Mouse (Mus musculus): ENCODE measurements at regions not wholly inside any gene's neighbourhood (a gene's known extent, or its start where the extent isn't known, plus 50 kb on each side); places are given as distances from the start of the nearest gene placed in this dataset.
"Not testable (repeated sequence)": the region's sequence is repeated elsewhere in the genome, so short reads cannot be mapped to it uniquely, and the experiment has no call there.

DNA sequence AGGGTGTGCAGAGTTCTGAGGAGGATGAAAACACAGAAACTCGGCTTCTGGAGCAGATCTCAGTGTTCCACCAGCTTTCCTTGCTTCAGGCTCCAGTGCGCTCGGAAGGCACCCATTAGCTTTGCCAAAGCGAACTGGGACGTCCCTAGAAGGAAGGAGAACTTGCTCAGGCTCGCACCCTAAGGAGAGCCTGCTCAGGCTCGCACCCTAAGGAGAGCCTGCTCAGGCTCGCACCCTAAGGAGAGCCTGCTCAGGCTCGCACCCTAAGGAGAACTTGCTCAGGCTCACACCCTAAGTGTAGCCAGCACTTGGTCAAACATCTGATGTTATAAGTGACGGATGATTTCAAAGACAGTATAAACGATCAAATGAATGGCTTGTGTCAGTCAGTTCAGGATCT lies 74.9 kb upstream of the Ptgfr start:
- not testable (repeated sequence) for H3K27ac ChIP-seq; H3K27me3 ChIP-seq (replicated peaks); H3K4me3 ChIP-seq (replicated peaks); H3K4me2 ChIP-seq (replicated peaks); H3K9me3 ChIP-seq; H3K9ac ChIP-seq; H3K4me1 ChIP-seq (replicated peaks); H3K36me3 ChIP-seq
- peak; percentile 71 for ATAC-seq
- 78% methylated on average over 11 of the region's 11 CpGs for WGBS

DNA sequence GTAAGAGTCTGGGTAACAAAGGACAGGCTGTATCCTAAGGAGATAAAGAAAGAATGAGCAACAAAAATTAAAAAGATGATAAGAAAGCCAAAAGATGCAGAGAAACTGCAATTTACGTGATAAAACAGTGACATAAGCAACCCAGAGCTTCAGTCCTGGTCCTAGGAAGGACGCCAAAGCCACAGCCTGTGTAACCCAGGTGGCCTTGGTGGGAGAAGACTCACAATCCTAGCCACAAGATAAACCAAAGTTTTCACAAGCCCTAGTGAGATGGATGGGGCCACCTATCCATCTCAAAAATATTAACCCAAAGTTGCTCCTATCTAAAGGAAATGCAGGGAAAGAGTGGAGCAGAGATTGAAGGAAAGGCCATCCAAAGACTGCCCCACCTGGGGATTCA lies 73.4 kb upstream of the Ptgfr start:
- Histone ChIP-seq H3K27me3 (replicated peaks) (no peaks in the 10 kb centered on the region), H3K4me2 (replicated peaks) (no peak overlapping the region), H3K4me1 (replicated peaks) (no peaks in the 10 kb centered on the region), H3K9me3 (no peaks in the 10 kb centered on the region), H3K27ac (no peak overlapping the region), H3K36me3 (no peaks in the 10 kb centered on the region), H3K4me3 (replicated peaks) (no peak overlapping the region), H3K9ac (no peak overlapping the region)
- no peak for ATAC-seq
- WGBS, result 89% methylated on average over 2 of the region's 2 CpGs

DNA sequence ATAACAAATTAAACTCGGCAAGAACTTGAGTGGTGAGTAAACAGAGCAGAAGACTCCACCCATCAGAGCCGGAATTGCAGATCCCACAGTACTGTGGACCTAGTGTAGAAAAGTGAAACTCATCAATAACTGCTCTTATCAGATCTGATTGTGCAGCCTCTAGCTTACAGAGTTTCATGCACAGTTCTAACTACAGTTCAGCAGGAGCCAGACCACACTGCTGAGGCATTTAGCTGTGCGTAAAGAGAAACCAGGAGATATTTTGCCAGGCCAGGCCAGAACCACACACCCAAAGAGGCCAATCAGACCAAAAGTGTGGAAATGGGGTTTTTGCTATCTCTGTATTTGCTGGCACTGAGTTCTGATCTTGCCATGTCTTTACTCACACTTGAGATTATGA lies 71.9 kb upstream of the Ptgfr start:
- Histone ChIP-seq H3K9ac (no peak overlapping the region), H3K4me3 (replicated peaks) (no peak overlapping the region), H3K27me3 (replicated peaks) (no peaks in the 10 kb centered on the region), H3K36me3 (no peaks in the 10 kb centered on the region), H3K4me1 (replicated peaks) (no peaks in the 10 kb centered on the region), H3K27ac (no peak overlapping the region), H3K4me2 (replicated peaks) (no peak overlapping the region), H3K9me3 (no peaks in the 10 kb centered on the region)
- 54% methylated on average over 3 of the region's 3 CpGs for WGBS
- no peak for ATAC-seq

GRCm38 (mm10) chr3:151908886-151909285 lies 71.5 kb upstream of the Ptgfr start:
- no peak for ATAC-seq
- H3K9me3 ChIP-seq, result no peaks in the 10 kb centered on the region
- no peaks in the 10 kb centered on the region for H3K36me3 ChIP-seq
- H3K4me3 ChIP-seq (replicated peaks), result no peak overlapping the region
- no peak overlapping the region for H3K9ac ChIP-seq
- H3K27ac ChIP-seq, result no peak overlapping the region
- H3K4me1 ChIP-seq (replicated peaks), result no peaks in the 10 kb centered on the region
- H3K4me2 ChIP-seq (replicated peaks), result no peak overlapping the region
- no peaks in the 10 kb centered on the region for H3K27me3 ChIP-seq (replicated peaks)

DNA sequence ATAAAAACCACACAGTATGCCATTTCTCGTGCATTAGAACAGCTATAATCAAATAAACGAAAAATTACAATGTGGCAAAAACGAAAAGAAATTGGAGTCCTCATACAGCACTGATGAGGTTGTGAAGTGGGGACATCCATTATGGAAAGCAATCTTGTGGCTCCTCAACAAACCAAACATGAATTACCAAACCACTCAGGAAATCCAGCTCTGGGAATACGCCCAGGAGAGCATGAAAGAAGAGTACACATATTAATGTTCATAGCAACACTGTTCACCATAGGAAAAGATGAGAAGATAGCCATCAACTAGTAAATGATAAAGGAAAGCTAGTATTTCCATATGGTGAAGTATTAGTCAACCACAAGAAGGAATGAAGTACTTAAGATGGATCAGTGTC lies 68.3 kb upstream of the Ptgfr start:
- Histone ChIP-seq H3K4me3 (replicated peaks) (no peak overlapping the region), H3K9ac (no peak overlapping the region), H3K36me3 (no peaks in the 10 kb centered on the region), H3K9me3 (no peaks in the 10 kb centered on the region), H3K4me1 (replicated peaks) (no peaks in the 10 kb centered on the region; the same call in 1 of the 2 replicates), H3K27ac (no peak overlapping the region), H3K27me3 (replicated peaks) (no peaks in the 10 kb centered on the region), H3K4me2 (replicated peaks) (no peak overlapping the region)
- 88% methylated on average over 4 of the region's 4 CpGs for WGBS
- no peak for ATAC-seq

GRCm38 (mm10) chr3:151903169-151903568 lies 65.7 kb upstream of the Ptgfr start:
- H3K9me3 ChIP-seq, result no peaks in the 10 kb centered on the region
- no peaks in the 10 kb centered on the region for H3K36me3 ChIP-seq
- H3K27ac ChIP-seq, result no peak overlapping the region
- no peak overlapping the region for H3K4me2 ChIP-seq (replicated peaks)
- ATAC-seq, result no peak
- H3K9ac ChIP-seq, result no peak overlapping the region
- no peaks in the 10 kb centered on the region for H3K27me3 ChIP-seq (replicated peaks)
- no peak overlapping the region for H3K4me3 ChIP-seq (replicated peaks)
- WGBS, result 45% methylated on average over 2 of the region's 2 CpGs
- H3K4me1 ChIP-seq (replicated peaks), result no peaks in the 10 kb centered on the region; the same call in 1 of the 2 replicates

- no peaks in the 10 kb centered on the region; the same call in 1 of the 2 replicates for H3K4me1 ChIP-seq (replicated peaks)
- H3K27ac ChIP-seq, result no peak overlapping the region
- 51% methylated on average over 13 of the region's 13 CpGs for WGBS
- no peaks in the 10 kb centered on the region for H3K36me3 ChIP-seq
- no peak overlapping the region for H3K9ac ChIP-seq
- H3K4me3 ChIP-seq (replicated peaks), result no peak overlapping the region
- H3K4me2 ChIP-seq (replicated peaks), result no peak overlapping the region
- H3K27me3 ChIP-seq (replicated peaks), result no peaks in the 10 kb centered on the region
- ATAC-seq, result no peak
- H3K9me3 ChIP-seq, result no peaks in the 10 kb centered on the region
These were observed 64.9 kb upstream of the Ptgfr start for GRCm38 (mm10) chr3:151902216-151902827.

- H3K9me3 ChIP-seq, result no peaks in the 10 kb centered on the region
- H3K4me3 ChIP-seq (replicated peaks), result no peak overlapping the region
- no peak for ATAC-seq
- H3K36me3 ChIP-seq, result no peaks in the 10 kb centered on the region
- WGBS, result 73% methylated on average over 6 of the region's 6 CpGs
- H3K27ac ChIP-seq, result no peak overlapping the region
- H3K27me3 ChIP-seq (replicated peaks), result no peaks in the 10 kb centered on the region
- H3K9ac ChIP-seq, result no peak overlapping the region
- no peak overlapping the region for H3K4me2 ChIP-seq (replicated peaks)
- H3K4me1 ChIP-seq (replicated peaks), result no peaks in the 10 kb centered on the region; the same call in 1 of the 2 replicates
These were observed 62.2 kb upstream of the Ptgfr start for GRCm38 (mm10) chr3:151899676-151900075.

GRCm38 (mm10) chr3:151899094-151899493 lies 61.7 kb upstream of the Ptgfr start:
- H3K27ac ChIP-seq, result no peak overlapping the region
- H3K36me3 ChIP-seq, result no peaks in the 10 kb centered on the region
- H3K9ac ChIP-seq, result no peak overlapping the region
- no peak overlapping the region for H3K4me3 ChIP-seq (replicated peaks)
- H3K27me3 ChIP-seq (replicated peaks), result no peaks in the 10 kb centered on the region
- H3K4me2 ChIP-seq (replicated peaks), result no peak overlapping the region
- ATAC-seq, result no peak
- no peaks in the 10 kb centered on the region for H3K9me3 ChIP-seq
- H3K4me1 ChIP-seq (replicated peaks), result no peaks in the 10 kb centered on the region; the same call in 1 of the 2 replicates
- 66% methylated on average over 4 of the region's 4 CpGs for WGBS

DNA sequence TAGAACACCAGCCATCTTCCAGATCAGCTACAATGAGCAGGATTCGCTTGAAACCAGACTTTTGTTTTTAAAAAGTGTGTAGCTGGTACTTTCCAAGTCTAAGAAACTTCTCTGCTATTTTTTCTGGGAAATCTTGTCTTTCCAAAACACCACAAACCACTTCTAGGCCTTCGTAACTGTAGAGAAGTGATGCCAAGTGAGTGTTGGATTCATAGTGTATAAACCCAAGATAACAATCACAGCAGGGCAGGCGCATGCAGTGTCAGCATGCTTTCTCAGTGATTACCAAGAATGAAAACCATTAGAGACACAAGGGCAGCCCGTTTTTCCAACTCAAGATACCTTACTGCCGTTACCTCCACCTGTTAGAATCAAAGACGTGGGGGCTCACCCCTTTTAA lies 58.9 kb upstream of the Ptgfr start:
- Histone ChIP-seq H3K4me3 (replicated peaks) (no peak overlapping the region), H3K9ac (no peak overlapping the region), H3K4me1 (replicated peaks) (0 out of 2 replicates have a peak, but pooled peaks cover 4% of the 10 kb centered on the region), H3K4me2 (replicated peaks) (no peak overlapping the region), H3K27ac (no peak overlapping the region), H3K36me3 (no peaks in the 10 kb centered on the region), H3K27me3 (replicated peaks) (no peaks in the 10 kb centered on the region), H3K9me3 (no peaks in the 10 kb centered on the region)
- no peak for ATAC-seq
- 86% methylated on average over 6 of the region's 6 CpGs for WGBS

- no peaks in the 10 kb centered on the region for H3K36me3 ChIP-seq
- H3K9ac ChIP-seq, result no peak overlapping the region
- WGBS, result 38% methylated on average over 3 of the region's 3 CpGs
- no peak overlapping the region for H3K4me2 ChIP-seq (replicated peaks)
- H3K9me3 ChIP-seq, result no peaks in the 10 kb centered on the region
- H3K27ac ChIP-seq, result no peak overlapping the region
- ATAC-seq, result no peak
- peaks cover 10% of the 10 kb centered on the region; the same call in 1 of the 2 replicates for H3K4me1 ChIP-seq (replicated peaks)
- no peaks in the 10 kb centered on the region for H3K27me3 ChIP-seq (replicated peaks)
- H3K4me3 ChIP-seq (replicated peaks), result no peak overlapping the region
These were observed 57.3 kb upstream of the Ptgfr start for GRCm38 (mm10) chr3:151894712-151895111.

DNA sequence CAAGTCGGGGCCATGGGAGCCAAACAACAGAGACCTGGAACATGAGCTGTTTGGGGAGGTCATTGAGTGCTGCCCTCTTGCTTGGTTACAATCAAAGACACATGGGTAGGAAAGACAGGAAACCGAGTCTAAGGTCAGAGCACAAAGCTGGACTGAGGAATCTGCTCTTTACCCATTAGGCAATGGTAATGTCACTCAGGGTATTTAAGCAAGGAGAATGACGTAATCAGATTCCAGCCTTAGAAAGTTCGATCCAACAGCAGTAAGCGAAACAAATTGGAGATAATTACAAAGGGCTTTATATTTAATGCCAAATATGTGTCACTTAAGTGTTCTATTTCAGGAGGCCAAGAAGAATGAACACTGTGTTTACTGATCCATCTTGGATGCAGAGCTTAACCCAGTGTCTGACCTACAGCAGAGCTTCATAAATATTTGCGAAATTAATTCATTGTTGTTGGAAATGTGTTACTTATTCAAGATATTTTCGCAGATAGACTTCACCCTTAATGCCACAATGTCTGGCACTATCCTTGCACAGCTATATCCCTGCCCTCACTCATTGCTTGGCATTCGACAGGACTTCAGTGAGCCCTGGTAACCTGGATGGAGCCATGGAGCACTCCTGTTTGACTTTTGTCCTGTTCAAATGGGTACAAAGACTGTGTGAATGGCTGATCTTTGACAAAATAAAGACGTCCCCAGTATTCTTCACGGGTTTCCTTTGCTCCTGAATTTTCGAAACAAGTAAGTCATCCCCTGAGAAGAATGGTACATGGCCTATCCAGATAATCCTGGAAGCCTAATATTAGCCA lies 56.2 kb upstream of the Ptgfr start:
- Histone ChIP-seq H3K4me3 (replicated peaks) (no peak overlapping the region), H3K4me2 (replicated peaks) (no peak overlapping the region), H3K27me3 (replicated peaks) (no peaks in the 10 kb centered on the region), H3K4me1 (replicated peaks) (peaks cover 10% of the 10 kb centered on the region; the same call in 1 of the 2 replicates), H3K9me3 (no peaks in the 10 kb centered on the region), H3K36me3 (no peaks in the 10 kb centered on the region), H3K27ac (no peak overlapping the region), H3K9ac (no peak overlapping the region)
- WGBS, result 70% methylated on average over 11 of the region's 11 CpGs
- no peak for ATAC-seq

DNA sequence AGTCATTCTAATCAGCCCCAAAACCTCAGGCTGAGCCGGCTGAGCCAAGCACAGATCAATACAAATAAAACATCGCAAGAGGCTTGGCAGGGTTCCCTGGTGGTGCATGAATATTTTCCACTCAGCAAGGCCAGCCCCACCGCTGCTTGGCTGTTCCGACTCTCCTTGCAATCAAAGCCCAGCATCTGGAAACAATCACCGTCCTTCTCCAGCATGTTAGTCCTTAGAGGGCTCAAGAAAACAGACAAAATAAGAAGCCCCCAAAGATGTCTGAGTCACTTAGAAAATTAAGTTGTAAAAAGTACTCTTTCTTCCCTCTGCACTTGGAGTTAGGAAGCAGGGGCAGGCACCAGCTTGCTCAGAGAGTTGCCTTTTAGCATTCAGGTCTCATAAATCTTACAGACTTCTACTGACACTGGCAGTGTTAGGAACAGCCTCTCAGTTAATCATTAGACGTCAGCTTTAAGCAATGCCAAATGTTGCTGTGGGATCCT lies 54.4 kb upstream of the Ptgfr start:
- Histone ChIP-seq H3K9me3 (no peaks in the 10 kb centered on the region), H3K27ac (peak overlapping the region; percentile 46), H3K4me2 (replicated peaks) (peak overlapping the region; percentile 5; the same call in 1 of the 2 replicates), H3K4me3 (replicated peaks) (no peak overlapping the region), H3K27me3 (replicated peaks) (no peaks in the 10 kb centered on the region), H3K4me1 (replicated peaks) (peaks cover 10% of the 10 kb centered on the region; the same call in 1 of the 2 replicates), H3K9ac (no peak overlapping the region), H3K36me3 (no peaks in the 10 kb centered on the region)
- 7% methylated on average over 6 of the region's 6 CpGs for whole genome bisulfite sequencing
- peak; percentile 82 for ATAC-seq
